Mouse (Mus musculus) liver, embryonic 14.5 days (tissue): ENCODE data around the gene Hsd17b14.

Source experiments
- CTCF ChIP-seq: IDR thresholded peaks from 2 replicates; pipeline ENCODE4 v1.5.1; 2016; ENCODE audit warnings: antibody characterized with exemption, low read depth, control low read depth
- EP300 ChIP-seq: IDR thresholded peaks from 2 replicates; pipeline ENCODE4 v1.6.1; 2016; ENCODE audit warnings: antibody characterized with exemption, low read depth

DNA sequence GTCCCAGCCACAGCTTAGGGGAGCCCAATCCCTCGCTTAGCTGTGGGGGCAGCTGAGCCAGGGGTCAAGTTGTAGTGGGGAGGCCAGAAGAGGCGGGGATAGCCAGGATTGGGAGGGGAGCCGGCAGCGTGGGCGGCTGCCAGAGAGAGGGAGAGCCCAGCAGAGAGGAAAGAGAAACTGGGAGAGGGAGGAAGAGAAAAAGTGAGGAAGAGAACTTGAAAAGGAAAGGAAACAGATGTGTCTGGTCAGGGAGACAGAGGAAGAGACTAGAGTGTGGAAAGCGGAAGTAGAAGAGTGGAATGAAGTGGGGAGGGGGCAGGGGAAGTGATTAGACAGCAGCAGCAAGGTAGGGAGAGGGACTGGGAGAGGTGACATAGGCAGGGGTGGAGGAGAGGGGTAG lies 25.2 kb upstream of the Hsd17b14 start:
- TF ChIP-seq CTCF: no peak
- no peak for TF ChIP-seq EP300
